In the genomic region with DNA sequence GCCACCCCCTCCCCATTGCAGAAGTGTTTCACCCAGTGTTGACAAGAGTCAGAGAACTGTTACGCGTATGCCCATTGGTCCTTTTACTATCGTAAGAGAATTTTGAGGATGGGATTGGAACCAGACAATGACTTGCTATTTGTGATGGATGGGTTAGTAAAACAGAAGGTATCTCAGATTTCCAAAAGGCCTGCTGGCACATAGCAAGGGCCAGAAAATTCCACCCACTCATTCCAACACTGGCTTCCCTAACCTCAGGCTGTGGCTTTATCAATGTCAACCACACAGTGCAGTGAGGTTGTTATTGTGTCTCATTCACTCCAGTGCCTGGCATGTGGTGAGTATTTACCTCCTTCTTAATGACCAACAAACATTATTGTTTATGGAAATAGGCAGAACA, we compare ENCODE assay signal across 16 mouse cellular contexts. TPM values are rescaled to one million over a fixed set of nuclear protein-coding genes. Genes with fewer than 3 reads are reported as not detected.
DNase-seq lines count a peak whose midpoint lies in the region; ATAC-seq lines count a peak whose summit lies in the region.
"Had no signal": no experiment of that assay in that cellular context is flagged by ENCODE, and none has a peak within 500 bp of the region (broad histone marks: within the 10 kb centered on the region; RNA-seq: fewer than 3 reads in every experiment).

No protein-coding gene starts in this region.

- ATAC-seq in erythroid progenitor cell, adult 5-6 weeks (replicated peaks; ENCODE audit: low FRiP score, poor library complexity, severe bottlenecking), result no peak
- ATAC-seq: activated CD4-positive, CD25-positive, alpha-beta regulatory T cell, adult 4 months; forebrain, embryonic 14.5 days; forebrain, embryonic 16.5 days; Patski had no signal

- DNase-seq in cerebellum, adult 11-12 months, result peak; percentile 17
- no peak for DNase-seq in cerebellum, postnatal 4 days (ENCODE audit: low spot score in 2 of 2)
- peak; percentile 69 for DNase-seq in brain, adult 2 months (ENCODE audit: low read depth, low spot score)
- peak; percentile 34 for DNase-seq in cerebellum, adult 9-10 months
- DNase-seq in frontal cortex, postnatal 25 days (ENCODE audit: low spot score in 2 of 2), result no peak
- no peak for DNase-seq in left cerebral cortex, adult 18-20 months (ENCODE audit: low spot score in 2 of 2)
- DNase-seq: adrenal gland, adult 8-10 months; adrenal gland, postnatal 14 days; adrenal gland, postnatal 36 days had no signal

RNA-seq across cellular contexts. Expression of a gene that starts 11.5 kb away (rescaled TPM):
- total RNA-seq in erythroid progenitor cell, adult 5-6 weeks (2015; ENCODE audit: low replicate concordance), result 0.42 TPM in 1 of 2 replicates, not detected in the other
- total RNA-seq in erythroid progenitor cell, adult 5-6 weeks (2017; ENCODE audit: low replicate concordance), result 0.13 TPM in 1 of 2 replicates, not detected in the other
- total RNA-seq in left cerebral cortex, adult 18-20 months (2021), result 1 to 10 TPM; 3.4 TPM
- total RNA-seq: gastrocnemius, adult 18-20 months; MEL had no signal

Comparison
In these comparisons a context has a peak if more than half of its experiments do, and no peak if none do; other contexts are left out.
1. DNase-seq: peak in cerebellum, adult 11-12 months (single experiment), brain, adult 2 months (single experiment) and cerebellum, adult 9-10 months (single experiment); none in cerebellum, postnatal 4 days (0 of 2), frontal cortex, postnatal 25 days (0 of 2) and left cerebral cortex, adult 18-20 months (0 of 2).